Mouse (Mus musculus) gastrocnemius, postnatal 10 days (tissue): ENCODE results near the gene Olfr1177-ps. TPM values are rescaled to one million over a fixed set of nuclear protein-coding genes. Genes with fewer than 3 reads are reported as not detected.

Source experiments
- DNase-seq: peaks from one replicate; pipeline ENCODE4 v3.0.0; 2021; ENCODE audit warnings: mixed read lengths
- long read RNA-seq, 2 experiments: library from polyadenylated mRNA; stranded (forward); transcript quantifications; one replicate each; pipeline ENCODE4 v2.0.0; 2021
- total RNA-seq, 2 experiments: library from RNA; stranded (reverse); gene quantifications; 2 replicates each; pipeline ENCODE4 v1.2.3; 2021

The Olfr1177-ps gene
- not detected for total RNA-seq
- long read RNA-seq, experiment 1, result 0 reads
- long read RNA-seq, experiment 2, result 0 reads

DNA sequence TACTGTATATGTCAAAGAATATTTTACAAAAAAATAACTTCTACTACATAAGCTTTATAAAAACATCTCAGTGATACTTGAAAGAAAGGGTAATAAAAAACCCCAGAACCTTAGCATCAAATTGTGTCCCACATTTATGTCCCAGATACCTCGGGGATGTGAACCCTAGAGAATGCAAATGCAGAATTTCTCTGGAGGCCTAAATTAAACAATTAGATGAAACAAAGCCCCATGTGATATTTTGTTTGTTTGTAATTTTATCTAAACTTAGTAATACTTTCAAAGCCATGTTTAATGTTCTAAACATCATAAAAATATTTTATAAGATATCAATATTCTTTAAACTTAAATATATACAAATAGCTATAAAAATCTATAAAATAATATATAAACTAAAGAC is at the start of gene Olfr1177-ps:
TSS of gene Olfr1177-ps (minus strand) at position 101 of the 400 bp plus-strand sequence.
- DNase-seq, result no peak

- no peak for DNase-seq
Observed at GRCm38 (mm10) chr2:88386762-88387161, 40.5 kb upstream of the Olfr1177-ps start, which contains the start of gene Olfr1178. TSS of gene Olfr1178 (plus strand) at chr2:88387062.

DNA sequence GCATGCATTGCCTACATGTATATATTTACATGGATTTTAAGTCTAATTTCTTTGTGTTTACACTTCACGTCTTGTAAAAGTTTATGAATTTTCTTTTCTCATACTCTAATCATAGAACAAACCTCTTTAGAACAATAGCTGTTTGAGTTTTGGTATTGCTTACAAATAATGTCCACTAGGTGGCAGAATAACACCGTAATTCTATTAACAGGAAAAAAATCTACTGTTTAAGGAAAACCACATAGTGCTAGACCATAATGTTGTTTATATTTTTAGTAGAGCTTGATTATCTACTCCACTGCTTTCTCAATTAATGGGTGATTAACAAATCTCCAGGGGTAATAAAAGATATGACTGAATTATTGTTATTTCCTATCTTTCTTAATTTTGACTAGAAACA is 10.0 kb upstream of the Olfr1177-ps start:
- no peak for DNase-seq

GRCm38 (mm10) chr2:88336421-88336820 is 9.9 kb downstream of the Olfr1177-ps start, which contains the start of gene Olfr1176:
TSS of gene Olfr1176 (plus strand) at chr2:88336721.
- DNase-seq, result no peak

- DNase-seq, result no peak
Observed at GRCm38 (mm10) chr2:88327115-88327514, 19.2 kb downstream of the Olfr1177-ps start, which contains the start of gene Olfr1175-ps. TSS of gene Olfr1175-ps (minus strand) at chr2:88327215.

DNA sequence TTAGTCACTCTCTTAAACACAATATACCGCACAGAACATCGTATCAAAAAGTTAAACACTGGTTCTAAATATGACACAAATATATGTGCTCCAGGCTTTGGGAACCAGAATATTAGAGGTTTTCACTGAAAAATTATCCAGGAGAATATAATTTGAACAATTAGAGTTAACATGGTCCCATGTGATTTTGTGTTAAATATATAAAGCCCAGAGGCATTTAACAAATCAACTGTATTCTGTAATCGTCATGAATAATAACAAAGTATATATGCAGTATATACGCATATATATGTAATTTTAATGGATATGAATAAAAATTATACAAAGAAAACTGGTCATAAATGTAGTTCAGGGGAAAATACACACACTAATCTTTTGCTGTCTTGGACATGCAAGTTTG is 31.3 kb downstream of the Olfr1177-ps start, which contains the start of gene Olfr1174-ps:
TSS of gene Olfr1174-ps (minus strand) at position 101 of the 400 bp plus-strand sequence.
- no peak for DNase-seq

Other genes with a start within 250 kb of the Olfr1177-ps start
- gene Olfr1166, start 218.2 kb downstream of the Olfr1177-ps start, total RNA-seq, result not detected
- gene Olfr1167, start 191.3 kb downstream of the Olfr1177-ps start, total RNA-seq, result not detected
- not detected for gene Olfr1168, start 164.6 kb downstream of the Olfr1177-ps start, total RNA-seq
- not detected for gene Olfr1170, start 118.2 kb downstream of the Olfr1177-ps start, total RNA-seq
- gene Olfr1173, start 66.6 kb downstream of the Olfr1177-ps start, total RNA-seq, result not detected
- gene Olfr1174-ps, start 31.4 kb downstream of the Olfr1177-ps start, total RNA-seq, result not detected
- not detected for gene Olfr1175-ps, start 19.3 kb downstream of the Olfr1177-ps start, total RNA-seq
- not detected for gene Olfr1176, start 9.8 kb downstream of the Olfr1177-ps start, total RNA-seq
- gene Olfr1178, start 40.6 kb upstream of the Olfr1177-ps start, total RNA-seq, result not detected
- gene Olfr1179, start 60.0 kb upstream of the Olfr1177-ps start, total RNA-seq, result not detected
- gene Olfr1180, start 72.7 kb upstream of the Olfr1177-ps start, total RNA-seq, result not detected
- not detected for gene Olfr1181, start 79.7 kb upstream of the Olfr1177-ps start, total RNA-seq
- gene Gm13757, start 102.6 kb upstream of the Olfr1177-ps start, total RNA-seq, result not detected
- not detected for gene Olfr1183, start 108.4 kb upstream of the Olfr1177-ps start, total RNA-seq
- gene Olfr1184, start 137.1 kb upstream of the Olfr1177-ps start, total RNA-seq, result not detected
- not detected for gene Olfr1185-ps1, start 146.8 kb upstream of the Olfr1177-ps start, total RNA-seq
- gene Olfr1186, start 172.1 kb upstream of the Olfr1177-ps start, total RNA-seq, result not detected
- not detected for gene Olfr1188, start 210.4 kb upstream of the Olfr1177-ps start, total RNA-seq
- gene Olfr1189, start 240.0 kb upstream of the Olfr1177-ps start, total RNA-seq, result not detected